Mouse (Mus musculus) ovary, postnatal 10 days (tissue): ENCODE measurements around the gene Pcolce2.
"Not testable (repeated sequence)": the region's sequence is repeated elsewhere in the genome, so short reads cannot be mapped to it uniquely, and the experiment has no call there.

Source experiments
- DNase-seq: peaks from one replicate; pipeline ENCODE4 v3.0.0; 2022; ENCODE audit warnings: low spot score

Gene Pcolce2

DNA sequence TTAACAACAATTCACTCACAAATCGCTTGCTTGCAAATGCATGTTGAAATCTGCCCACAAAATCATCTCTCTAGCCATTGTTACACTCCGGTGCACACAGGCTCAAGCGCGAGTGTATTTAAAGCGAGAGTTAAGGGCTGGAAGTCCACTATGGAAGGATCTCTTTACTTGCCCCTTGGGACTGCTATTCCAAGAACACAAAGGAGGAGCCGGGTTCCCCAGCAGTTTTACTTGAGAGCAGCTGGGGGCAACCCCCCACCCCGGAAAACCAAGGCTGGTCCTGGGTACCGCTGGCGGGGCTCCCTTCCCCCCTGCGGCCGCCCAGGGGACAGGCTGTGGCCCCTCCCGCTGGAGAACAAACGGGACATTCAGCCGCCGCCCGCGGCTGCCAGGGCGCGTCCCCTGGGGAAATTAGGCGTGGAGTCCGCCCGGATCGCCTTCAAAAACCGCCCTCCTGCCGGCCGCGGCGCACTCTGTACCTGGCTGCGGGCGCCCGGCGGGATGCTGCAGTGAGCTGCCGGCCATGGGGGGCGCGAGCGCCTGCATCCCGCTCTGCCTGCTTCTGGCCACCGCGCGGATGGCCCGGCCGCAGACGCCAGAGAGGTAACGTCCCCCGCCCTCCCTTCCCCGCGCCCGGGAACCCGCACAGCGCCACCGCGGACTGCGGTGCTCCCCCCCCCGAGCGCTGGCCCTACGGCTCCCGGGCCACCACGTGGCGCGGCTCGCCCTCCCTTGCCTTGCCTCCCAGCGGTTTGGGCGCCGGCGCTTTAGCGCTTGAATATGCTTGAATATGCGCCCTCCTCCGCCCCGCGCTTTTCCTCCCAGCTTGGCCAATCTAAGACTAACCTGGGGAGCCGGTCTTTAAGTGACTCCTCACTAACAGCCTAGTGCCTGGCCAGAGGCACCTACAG lies at the start of gene Pcolce2:
TSS of gene Pcolce2 (plus strand) at position 331 of the 911 bp plus-strand sequence.
- no peak for DNase-seq

- no peak for DNase-seq
Measured at GRCm38 (mm10) chr9:95588070-95588469, 49.3 kb upstream of the Pcolce2 start.

- no peak for DNase-seq
Measured at GRCm38 (mm10) chr9:95594291-95594690, 43.1 kb upstream of the Pcolce2 start.

DNA sequence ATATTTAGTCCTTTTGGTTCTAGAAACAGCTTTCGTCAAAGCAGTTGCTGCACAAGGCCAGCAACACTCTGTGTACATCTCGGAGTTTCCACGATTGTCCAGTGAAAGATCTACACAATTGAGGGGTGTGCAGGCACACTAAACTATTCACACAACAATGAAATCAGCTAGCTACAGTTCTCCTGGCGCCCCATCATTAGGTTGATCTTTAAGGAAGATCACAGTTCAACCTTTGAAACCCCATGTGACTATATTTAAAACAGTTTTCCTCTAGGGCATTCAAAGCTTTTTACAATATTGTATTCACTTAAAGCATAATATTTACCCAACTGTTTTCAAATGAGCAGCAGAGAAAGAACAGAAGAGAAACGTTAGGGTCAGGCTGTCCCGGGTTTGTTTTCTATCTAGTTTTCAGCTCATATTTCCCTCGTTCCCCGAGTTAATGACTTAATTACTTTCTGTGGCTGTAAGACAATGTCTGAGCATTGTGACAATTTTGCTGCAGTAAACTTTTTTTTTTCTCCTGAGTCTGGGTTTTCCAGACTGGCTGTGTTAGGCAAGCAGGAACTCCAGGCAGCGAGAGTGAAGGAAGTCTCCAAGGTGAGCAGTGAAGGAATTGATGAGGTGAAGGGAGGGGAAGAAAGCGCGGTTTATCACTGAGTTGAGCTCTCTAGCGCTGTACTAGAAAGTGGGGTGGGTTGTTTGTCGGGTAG lies 39.8 kb upstream of the Pcolce2 start:
- no peak for DNase-seq

DNA sequence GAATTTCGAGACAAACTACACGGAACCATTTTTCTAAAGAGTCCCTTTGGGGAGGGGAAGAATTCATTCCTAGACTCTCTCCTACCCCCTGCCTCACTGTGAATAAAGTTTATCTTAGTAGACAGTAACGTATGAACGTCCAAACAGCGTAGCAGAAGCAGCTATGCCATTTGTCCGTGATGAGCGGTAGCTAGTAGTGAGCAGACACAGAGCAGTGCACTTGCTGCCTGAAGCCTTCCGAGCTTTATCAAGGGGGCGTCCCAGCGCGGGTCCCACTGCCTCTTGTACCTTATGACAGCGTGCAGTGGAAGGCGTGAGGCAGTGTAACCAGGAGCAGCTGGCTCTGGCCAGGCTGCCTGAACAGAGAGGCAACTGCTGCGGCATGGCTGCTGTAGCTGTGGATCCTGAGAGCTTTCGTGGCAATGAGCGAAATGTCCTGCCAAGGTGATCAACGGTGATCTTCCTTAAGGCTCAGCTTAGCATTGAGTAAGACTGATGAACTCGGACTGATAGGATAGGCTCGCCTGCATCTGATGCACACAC lies 39.2 kb upstream of the Pcolce2 start:
- no peak for DNase-seq

DNA sequence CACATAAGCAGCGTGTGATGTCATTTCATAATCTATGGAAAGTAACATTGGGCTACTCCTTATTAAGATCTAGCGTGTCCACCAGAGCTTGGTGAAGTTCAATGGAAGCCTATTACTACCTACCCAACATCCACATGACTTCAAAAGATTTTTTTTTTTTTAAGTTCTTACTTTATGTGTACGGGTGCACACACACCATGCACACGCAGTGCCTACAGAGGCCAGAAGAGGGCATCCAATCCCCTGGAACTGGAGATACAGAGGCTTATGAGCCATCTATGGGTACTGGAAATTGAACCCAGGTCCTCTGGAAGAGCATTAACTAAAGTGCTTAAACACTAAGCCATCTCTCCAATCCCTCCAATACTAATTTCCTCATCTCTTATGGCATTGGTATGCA lies 38.0 kb upstream of the Pcolce2 start:
- DNase-seq = no peak

DNA sequence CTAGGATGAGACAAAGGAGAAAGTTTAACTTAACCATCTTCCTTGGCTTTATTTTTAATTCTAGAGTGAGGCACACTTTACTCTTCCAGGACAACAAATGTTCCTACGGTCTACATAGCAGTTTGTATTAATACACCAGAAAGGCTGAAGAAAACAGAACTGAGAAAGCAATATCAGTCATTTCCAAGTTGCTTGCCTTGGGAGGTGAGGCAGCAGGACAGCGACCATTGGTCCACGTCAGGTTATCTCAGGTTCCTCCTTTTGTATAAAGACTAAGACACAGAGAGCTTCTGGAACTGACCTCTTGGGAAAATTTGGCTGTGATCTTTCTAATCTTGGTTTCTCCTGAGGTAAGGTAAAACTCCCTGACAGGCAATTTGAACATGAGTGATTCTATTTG lies 34.6 kb upstream of the Pcolce2 start:
- no peak for DNase-seq

DNA sequence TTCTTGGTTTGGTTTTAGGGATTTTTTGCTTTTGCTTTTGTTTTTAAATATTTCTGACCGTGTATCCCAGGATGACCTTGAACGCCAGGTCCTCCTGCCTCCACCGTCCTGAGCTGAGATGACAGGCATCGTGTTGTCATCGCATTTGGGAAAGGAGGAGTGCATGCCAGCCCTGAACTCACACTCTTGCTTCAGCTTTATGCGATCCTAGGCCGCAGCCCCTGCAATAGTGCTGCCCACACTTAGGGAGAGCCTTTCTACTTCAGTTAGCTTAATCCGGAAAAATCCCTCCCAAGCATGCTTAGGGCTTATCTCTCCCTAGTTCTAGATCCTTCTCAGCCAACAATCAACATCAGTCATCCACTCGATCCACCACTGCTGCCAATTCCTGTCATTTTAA lies 34.1 kb upstream of the Pcolce2 start:
- DNase-seq = no peak

DNA sequence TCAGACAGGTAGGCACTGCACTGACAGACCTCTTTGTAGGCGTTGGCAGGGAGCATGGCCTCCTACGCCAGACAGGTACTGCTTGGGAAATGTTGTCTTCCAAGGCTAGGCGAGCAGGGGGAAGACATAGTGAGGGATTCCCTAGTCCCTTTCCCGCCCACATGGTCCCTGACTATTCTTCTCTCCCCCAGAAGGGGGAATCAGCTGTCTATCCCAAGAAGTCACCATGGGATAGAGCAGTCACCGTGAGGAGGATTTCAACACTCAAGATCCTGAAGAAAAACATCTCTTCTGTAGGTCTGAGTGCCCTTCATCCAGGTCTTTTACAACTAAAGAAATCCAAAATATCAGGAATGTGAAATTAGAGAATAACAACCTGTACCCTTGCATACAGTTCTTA lies 30.2 kb upstream of the Pcolce2 start:
- DNase-seq = no peak

- DNase-seq = no peak
Measured at GRCm38 (mm10) chr9:95612246-95612768, 25.1 kb upstream of the Pcolce2 start.

GRCm38 (mm10) chr9:95613426-95614127 lies 23.8 kb upstream of the Pcolce2 start:
- no peak for DNase-seq

- DNase-seq = no peak
Measured at GRCm38 (mm10) chr9:95614861-95615615, 22.4 kb upstream of the Pcolce2 start.

- no peak for DNase-seq
Measured at GRCm38 (mm10) chr9:95615961-95616360, 21.4 kb upstream of the Pcolce2 start.

GRCm38 (mm10) chr9:95618572-95618971 lies 18.8 kb upstream of the Pcolce2 start:
- DNase-seq = no peak

DNA sequence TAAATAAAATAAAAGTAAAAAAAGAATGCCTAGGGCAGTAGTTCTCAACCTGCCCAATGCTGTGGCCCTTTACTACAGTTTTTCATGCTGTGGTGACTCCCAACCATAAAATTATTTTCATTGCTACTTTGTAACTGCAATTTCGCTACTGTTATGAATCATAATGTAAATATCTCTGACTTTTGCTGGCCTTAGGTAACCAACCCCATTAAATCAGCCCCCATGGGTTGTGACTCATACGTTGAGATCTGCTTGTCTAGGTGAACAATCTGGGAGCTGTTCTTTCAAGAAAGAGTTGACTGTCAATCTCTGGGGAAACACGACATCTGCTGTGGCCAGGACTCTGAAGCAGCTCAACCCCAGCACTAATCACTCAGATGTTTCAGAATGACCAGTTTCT lies 13.3 kb upstream of the Pcolce2 start:
- no peak for DNase-seq

DNA sequence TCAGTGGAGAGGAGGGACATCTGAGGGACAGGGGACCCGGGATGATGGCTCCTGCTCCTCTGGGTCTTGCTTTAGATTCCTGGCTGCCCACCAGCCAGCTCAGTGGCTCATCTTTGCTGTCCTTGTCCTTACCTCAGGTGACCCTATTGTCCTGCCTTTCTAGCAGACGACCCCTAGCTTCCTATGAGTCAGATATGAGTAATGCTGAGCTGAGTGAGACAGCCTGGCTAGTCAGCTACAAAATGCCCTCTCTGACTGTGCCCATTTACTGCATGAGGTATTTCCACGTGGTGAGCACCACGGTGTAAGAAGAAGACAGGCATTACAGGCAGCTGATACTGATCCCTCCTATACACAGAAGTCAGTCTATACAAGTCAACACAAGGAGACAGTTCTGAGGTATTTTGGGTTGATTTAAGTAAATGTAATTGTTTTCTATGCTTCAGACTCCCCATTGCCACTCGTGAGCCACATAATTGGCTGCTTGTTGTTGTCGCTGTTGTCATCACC lies 8.9 kb upstream of the Pcolce2 start:
- no peak for DNase-seq

DNA sequence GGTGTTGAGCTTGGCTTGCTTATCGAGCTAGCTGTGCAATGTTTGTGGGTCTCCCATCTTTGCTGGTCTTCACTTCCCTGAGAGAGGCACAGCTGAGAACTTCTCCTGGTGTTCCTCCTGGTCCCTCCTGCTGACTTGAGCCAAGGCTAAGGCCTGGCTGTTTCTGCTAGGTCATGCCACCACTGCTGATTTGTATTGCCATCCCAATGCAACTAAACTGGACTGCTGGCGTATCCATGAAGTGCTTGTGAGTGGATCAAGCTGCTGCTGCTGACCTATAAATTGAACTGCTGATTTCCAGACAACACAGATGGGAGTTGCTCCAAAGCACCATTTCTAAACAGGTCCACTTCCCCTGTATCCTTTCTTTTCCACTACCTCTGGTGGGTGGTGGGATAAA lies 7.8 kb upstream of the Pcolce2 start:
- DNase-seq = not testable (repeated sequence)

DNA sequence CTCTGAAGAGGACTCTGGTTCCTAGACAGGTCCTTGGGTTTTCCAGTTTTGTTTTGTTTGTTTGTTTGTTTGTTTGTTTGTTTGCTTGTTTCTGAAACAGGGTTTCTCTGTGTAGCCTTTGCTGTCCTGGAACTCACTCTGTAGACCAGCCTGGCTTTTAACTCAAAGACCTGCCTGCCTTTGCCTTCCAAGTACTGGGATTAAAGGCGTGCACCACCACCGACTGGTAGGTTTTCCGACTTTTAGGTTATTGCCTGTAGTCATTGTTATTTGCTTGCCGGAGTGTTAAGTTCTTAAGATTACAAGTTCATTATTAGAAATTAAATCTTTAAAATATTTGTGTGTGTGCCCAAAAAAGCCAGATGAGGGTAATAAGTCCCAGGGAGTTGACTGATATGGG lies 1.0 kb upstream of the Pcolce2 start:
- no peak for DNase-seq

GRCm38 (mm10) chr9:95639919-95640318 lies 2.5 kb downstream of the Pcolce2 start:
- no peak for DNase-seq

DNA sequence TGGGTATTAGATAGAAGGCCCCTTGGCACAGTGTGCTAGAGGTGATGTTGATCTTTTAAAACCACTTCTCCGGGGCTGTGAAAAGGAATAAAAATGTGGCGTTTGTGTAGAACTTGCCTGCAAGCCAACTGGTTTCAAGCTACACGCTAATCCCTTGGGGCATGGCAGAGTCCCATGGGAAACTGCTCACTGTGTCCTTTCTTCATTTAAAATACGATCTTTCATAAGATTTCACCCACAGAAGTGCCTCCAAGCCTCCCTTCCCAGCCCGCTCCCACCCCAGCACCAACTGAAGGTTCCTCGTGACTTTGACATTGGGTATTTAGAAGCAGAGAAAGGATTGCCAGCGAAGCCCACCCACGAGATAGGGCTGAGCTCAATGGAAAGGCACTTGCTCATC lies 8.5 kb downstream of the Pcolce2 start:
- no peak for DNase-seq

GRCm38 (mm10) chr9:95653363-95653762 lies 16.0 kb downstream of the Pcolce2 start:
- DNase-seq = no peak
